Mouse (Mus musculus) small intestine, adult 2 months (tissue): ENCODE measurements around the gene Neurod2.

Source experiments
- CTCF ChIP-seq: fragments of 200-500 bp; IDR thresholded peaks from 2 replicates; pipeline ENCODE4 v1.5.1; 2012; ENCODE audit warnings: low read depth, mild to moderate bottlenecking, control low read depth, inconsistent platforms, low read length, moderate library complexity, mixed read lengths; ENCODE audit not compliant: insufficient replicate concordance, insufficient read length; ENCODE audit errors: extremely low read depth
- POLR2A ChIP-seq: fragments of 200-500 bp; IDR thresholded peaks from 2 replicates; pipeline ENCODE4 v1.6.1; 2012; ENCODE audit warnings: low read depth, mild to moderate bottlenecking, control low read depth, inconsistent platforms, low read length, moderate library complexity

GRCm38 (mm10) chr11:98363817-98364216, 34.4 kb upstream of the Neurod2 start:
- no peak for TF ChIP-seq CTCF
- TF ChIP-seq POLR2A: no peak
